Mouse (Mus musculus): ENCODE results near the gene Slc46a1.

Gene Slc46a1

GRCm38 (mm10) chr11:78465568-78466180 is at the start of gene Slc46a1:
Gene Slc46a1, plus strand, starts transcription at chr11:78465697.
- peak; percentile 78 for DNase-seq (ENCODE audit: low spot score)

- DNase-seq (ENCODE audit: low spot score), result no peak
These were observed 48.6 kb upstream of the Slc46a1 start for GRCm38 (mm10) chr11:78416854-78417253.

GRCm38 (mm10) chr11:78420263-78420889 is 45.1 kb upstream of the Slc46a1 start:
- DNase-seq (ENCODE audit: low spot score), result no peak

GRCm38 (mm10) chr11:78421201-78422009 is 44.1 kb upstream of the Slc46a1 start:
- DNase-seq (ENCODE audit: low spot score), result no peak

- no peak for DNase-seq (ENCODE audit: low spot score)
These were observed 43.3 kb upstream of the Slc46a1 start, which contains the start of gene Slc13a2 for GRCm38 (mm10) chr11:78422055-78422819. Gene Slc13a2, minus strand, starts transcription at chr11:78422217.

- no peak for DNase-seq (ENCODE audit: low spot score)
These were observed 41.1 kb upstream of the Slc46a1 start for GRCm38 (mm10) chr11:78424352-78424751.

GRCm38 (mm10) chr11:78425572-78425971 is 39.9 kb upstream of the Slc46a1 start:
- no peak for DNase-seq (ENCODE audit: low spot score)

GRCm38 (mm10) chr11:78427655-78428054 is 37.8 kb upstream of the Slc46a1 start:
- DNase-seq (ENCODE audit: low spot score), result no peak

GRCm38 (mm10) chr11:78428309-78428708 is 37.2 kb upstream of the Slc46a1 start:
- DNase-seq (ENCODE audit: low spot score), result no peak

GRCm38 (mm10) chr11:78430195-78430878 is 35.2 kb upstream of the Slc46a1 start:
- no peak for DNase-seq (ENCODE audit: low spot score)

GRCm38 (mm10) chr11:78431176-78431575 is 34.3 kb upstream of the Slc46a1 start:
- no peak for DNase-seq (ENCODE audit: low spot score)

- no peak for DNase-seq (ENCODE audit: low spot score)
These were observed 31.4 kb upstream of the Slc46a1 start for GRCm38 (mm10) chr11:78434052-78434451.

- DNase-seq (ENCODE audit: low spot score), result peak; percentile 34
These were observed 29.6 kb upstream of the Slc46a1 start for GRCm38 (mm10) chr11:78435776-78436349.

- no peak for DNase-seq (ENCODE audit: low spot score)
These were observed 28.3 kb upstream of the Slc46a1 start for GRCm38 (mm10) chr11:78437182-78437581.

- DNase-seq (ENCODE audit: low spot score), result no peak
These were observed 27.0 kb upstream of the Slc46a1 start for GRCm38 (mm10) chr11:78438399-78438930.

GRCm38 (mm10) chr11:78443115-78443514 is 22.4 kb upstream of the Slc46a1 start:
- DNase-seq (ENCODE audit: low spot score), result no peak

- DNase-seq (ENCODE audit: low spot score), result no peak
These were observed 18.3 kb upstream of the Slc46a1 start for GRCm38 (mm10) chr11:78447168-78447567.

GRCm38 (mm10) chr11:78448242-78448641 is 17.3 kb upstream of the Slc46a1 start:
- DNase-seq (ENCODE audit: low spot score), result no peak

- no peak for DNase-seq (ENCODE audit: low spot score)
These were observed 15.2 kb upstream of the Slc46a1 start for GRCm38 (mm10) chr11:78450337-78450736.

GRCm38 (mm10) chr11:78453675-78454074 is 11.8 kb upstream of the Slc46a1 start:
- DNase-seq (ENCODE audit: low spot score), result peak; percentile 62

GRCm38 (mm10) chr11:78454276-78454675 is 11.2 kb upstream of the Slc46a1 start:
- no peak for DNase-seq (ENCODE audit: low spot score)

Data from urinary bladder, postnatal 25 days (tissue).